Comparison of ENCODE assay signal across 13 mouse cellular contexts in the genomic region with DNA sequence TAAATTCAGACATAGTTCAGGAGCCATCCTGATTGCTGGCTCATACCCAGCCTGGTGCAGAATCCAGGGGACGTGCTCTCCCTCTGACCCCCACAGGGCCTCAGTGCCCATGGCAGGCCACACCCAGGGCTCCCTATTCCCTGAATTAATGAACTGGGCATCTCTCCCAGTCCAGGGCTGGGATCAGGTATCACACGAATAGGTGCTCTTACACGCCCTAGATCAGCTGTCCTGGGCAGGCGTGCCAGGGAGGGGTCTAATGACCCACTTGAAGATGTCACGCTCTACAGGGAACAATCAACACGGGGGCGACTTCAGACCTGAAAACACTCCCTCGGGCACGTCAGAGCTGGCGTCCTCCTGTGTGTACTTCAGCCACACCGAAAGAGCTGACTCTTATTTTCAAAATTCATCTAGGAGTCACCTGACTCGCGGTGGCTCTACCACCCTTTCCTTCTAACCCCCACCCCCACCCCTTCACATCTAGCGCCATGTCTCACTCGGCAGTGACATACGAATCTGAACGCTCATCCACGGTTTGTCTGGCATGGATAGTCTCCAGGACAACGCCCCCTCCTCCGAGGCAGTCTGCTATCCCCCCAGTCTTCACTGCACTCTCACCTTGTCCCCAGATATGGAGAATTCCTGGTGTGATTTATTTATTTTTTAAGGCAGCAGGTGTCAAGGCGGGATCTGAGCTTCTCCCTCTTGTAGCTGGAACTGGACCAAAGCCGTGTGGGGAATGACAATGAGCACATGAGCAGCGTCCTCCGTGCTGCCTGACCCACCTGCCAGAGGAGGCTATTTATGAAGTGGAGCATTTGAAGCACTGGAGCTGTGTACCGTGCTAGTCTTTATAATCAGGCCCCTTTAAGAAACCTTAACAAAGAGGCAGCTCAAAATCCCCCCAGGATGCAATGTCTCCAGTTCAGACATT.
A peak's percentile ranks its signal among the peaks of the same experiment; 100 is the strongest.
DNase-seq lines count a peak whose midpoint lies in the region; ATAC-seq and TF ChIP-seq lines count a peak whose summit lies in the region.
"Had no signal": no experiment of that assay in that cellular context is flagged by ENCODE, and none has a peak within 500 bp of the region (broad histone marks: within the 10 kb centered on the region; RNA-seq: fewer than 3 reads in every experiment).

No protein-coding gene starts in this region.

- no peaks in the 10 kb centered on the region for H3K36me3 ChIP-seq in forebrain, embryonic 14.5 days (ENCODE audit: control insufficient read depth, insufficient read depth, low read length)
- no peaks in the 10 kb centered on the region for H3K36me3 ChIP-seq in forebrain, embryonic 16.5 days (ENCODE audit: control insufficient read depth, insufficient read depth)
- H3K36me3 ChIP-seq in kidney, embryonic 14.5 days (ENCODE audit: control insufficient read depth, insufficient read depth, low read length) = no peaks in the 10 kb centered on the region
- no peaks in the 10 kb centered on the region for H3K36me3 ChIP-seq in liver, embryonic 11.5 days (ENCODE audit: control insufficient read depth, insufficient read depth, low read length)
- H3K36me3 ChIP-seq: liver, embryonic 12.5 days; neural tube, embryonic 15.5 days had no signal

- no peak overlapping the region for H3K4me3 ChIP-seq in forebrain, embryonic 14.5 days (ENCODE audit: low read depth, low read length)
- H3K4me3 ChIP-seq in forebrain, embryonic 16.5 days (replicated peaks; ENCODE audit: low read length) = no peak overlapping the region
- peak overlapping the region; percentile 8; the same call in 1 of the 2 replicates for H3K4me3 ChIP-seq in layer of hippocampus, adult 2 months
- H3K4me3 ChIP-seq in kidney, embryonic 14.5 days (ENCODE audit: low read length) = no peak overlapping the region
- H3K4me3 ChIP-seq in liver, embryonic 11.5 days (ENCODE audit: low read depth, low read length) = no peak overlapping the region
- H3K4me3 ChIP-seq: liver, embryonic 12.5 days; megakaryocyte, embryonic 14.5 days; neural tube, embryonic 15.5 days had no signal

- no peaks in the 10 kb centered on the region for H3K9me3 ChIP-seq in forebrain, embryonic 14.5 days (replicated peaks; ENCODE audit: control insufficient read depth, low read length)
- no peaks in the 10 kb centered on the region for H3K9me3 ChIP-seq in forebrain, embryonic 16.5 days (ENCODE audit: control insufficient read depth, low read length)
- H3K9me3 ChIP-seq in kidney, embryonic 14.5 days (ENCODE audit: control insufficient read depth, low read length) = no peaks in the 10 kb centered on the region
- no peaks in the 10 kb centered on the region for H3K9me3 ChIP-seq in liver, embryonic 11.5 days (ENCODE audit: control insufficient read depth, low read length)
- H3K9me3 ChIP-seq: liver, embryonic 12.5 days; neural tube, embryonic 15.5 days had no signal

- no peak for TF ChIP-seq CTCF in layer of hippocampus, adult 2 months (conservative IDR thresholded peaks at IDR 0.05)

- DNase-seq in forebrain, embryonic 14.5 days (ENCODE audit: low spot score) = peak; percentile 42
- DNase-seq in layer of hippocampus, adult 2 months (ENCODE audit: low spot score in 2 of 2) = no peak
- no peak for DNase-seq in layer of hippocampus, adult 9-11 months
- no peak for DNase-seq in right cerebral cortex, adult 2 months (ENCODE audit: low spot score in 2 of 2)
- DNase-seq in liver, embryonic 11.5 days (ENCODE audit: low spot score) = no peak
- DNase-seq: adrenal gland, postnatal 14 days; heart, postnatal 4 days; retina, postnatal 1 day had no signal

- H3K27me3 ChIP-seq in forebrain, embryonic 14.5 days (replicated peaks; ENCODE audit: control insufficient read depth, insufficient read depth, low read length) = peaks cover 2% of the 10 kb centered on the region; the same call in 1 of the 2 replicates
- no peaks in the 10 kb centered on the region for H3K27me3 ChIP-seq in forebrain, embryonic 16.5 days (replicated peaks; ENCODE audit: control insufficient read depth, insufficient read depth, low read length)
- no peaks in the 10 kb centered on the region for H3K27me3 ChIP-seq in kidney, embryonic 14.5 days (ENCODE audit: control insufficient read depth, insufficient read depth, low read length)
- H3K27me3 ChIP-seq in liver, embryonic 11.5 days (replicated peaks; ENCODE audit: control insufficient read depth, insufficient read depth, low read length) = no peaks in the 10 kb centered on the region
- H3K27me3 ChIP-seq: liver, embryonic 12.5 days; neural tube, embryonic 15.5 days had no signal

- 76% methylated on average over 25 of the region's 25 CpGs for WGBS in forebrain, embryonic 14.5 days
- WGBS in forebrain, embryonic 16.5 days = 69% methylated on average over 25 of the region's 25 CpGs
- WGBS in kidney, embryonic 14.5 days = 56% methylated on average over 25 of the region's 25 CpGs
- 86% methylated on average over 25 of the region's 25 CpGs for WGBS in liver, embryonic 11.5 days

- H3K27ac ChIP-seq in forebrain, embryonic 14.5 days (ENCODE audit: low read depth, low read length) = no peak overlapping the region
- H3K27ac ChIP-seq in forebrain, embryonic 16.5 days (ENCODE audit: low read length) = no peak overlapping the region
- no peak overlapping the region for H3K27ac ChIP-seq in layer of hippocampus, adult 2 months
- no peak overlapping the region for H3K27ac ChIP-seq in kidney, embryonic 14.5 days (ENCODE audit: low read depth, low read length)
- no peak overlapping the region for H3K27ac ChIP-seq in liver, embryonic 11.5 days (ENCODE audit: low read depth, low read length)
- H3K27ac ChIP-seq: liver, embryonic 12.5 days; neural tube, embryonic 15.5 days had no signal

- no peak overlapping the region for H3K9ac ChIP-seq in forebrain, embryonic 14.5 days (ENCODE audit: low read length)
- no peak overlapping the region for H3K9ac ChIP-seq in forebrain, embryonic 16.5 days (replicated peaks; ENCODE audit: low read depth, low read length)
- H3K9ac ChIP-seq in kidney, embryonic 14.5 days (ENCODE audit: low read depth, low read length) = no peak overlapping the region
- no peak overlapping the region for H3K9ac ChIP-seq in liver, embryonic 11.5 days (ENCODE audit: low read depth, low read length)
- H3K9ac ChIP-seq: liver, embryonic 12.5 days; neural tube, embryonic 15.5 days had no signal

- H3K4me1 ChIP-seq in forebrain, embryonic 14.5 days (ENCODE audit: control insufficient read depth, insufficient read depth, low read length) = peaks cover 5% of the 10 kb centered on the region; the same call in 1 of the 2 replicates
- peaks cover 5% of the 10 kb centered on the region; the same call in 1 of the 2 replicates for H3K4me1 ChIP-seq in forebrain, embryonic 16.5 days (replicated peaks; ENCODE audit: control insufficient read depth, insufficient read depth, low read length)
- no peaks in the 10 kb centered on the region for H3K4me1 ChIP-seq in kidney, embryonic 14.5 days (ENCODE audit: control insufficient read depth, insufficient read depth, low read length)
- H3K4me1 ChIP-seq in liver, embryonic 11.5 days (replicated peaks; ENCODE audit: control insufficient read depth, insufficient read depth, low read length) = no peaks in the 10 kb centered on the region

- no peak overlapping the region for H3K4me2 ChIP-seq in forebrain, embryonic 14.5 days (ENCODE audit: low read length)
- H3K4me2 ChIP-seq in forebrain, embryonic 16.5 days (ENCODE audit: low read length) = no peak overlapping the region
- 0 out of 2 replicates have a peak overlapping the region, but pooled peaks have one; percentile 5 for H3K4me2 ChIP-seq in kidney, embryonic 14.5 days (replicated peaks; ENCODE audit: low read depth, low read length)
- no peak overlapping the region for H3K4me2 ChIP-seq in liver, embryonic 11.5 days
- H3K4me2 ChIP-seq: liver, embryonic 12.5 days; neural tube, embryonic 15.5 days had no signal

- ATAC-seq in forebrain, embryonic 14.5 days = 0 out of 2 replicates have a peak, but pooled peaks have one; percentile 40
- ATAC-seq in forebrain, embryonic 16.5 days = no peak
- peak; percentile 78 for ATAC-seq in kidney, embryonic 14.5 days (ENCODE audit: low FRiP score, low TSS enrichment)
- ATAC-seq in liver, embryonic 11.5 days (replicated peaks; ENCODE audit: low FRiP score) = no peak
- ATAC-seq: liver, embryonic 12.5 days had no signal

Comparison
In these comparisons a context has a peak if more than half of its experiments do, and no peak if none do; other contexts are left out.
1. ATAC-seq: peak in forebrain, embryonic 14.5 days (single experiment) and kidney, embryonic 14.5 days (single experiment); none in forebrain, embryonic 16.5 days (single experiment) and liver, embryonic 11.5 days (single experiment).